Mouse (Mus musculus) liver, postnatal 0 days (tissue): Measurements from ENCODE around the gene Map3k6.

ENCODE experiments used
- CTCF ChIP-seq: sonication (generic); IDR thresholded peaks from 2 replicates; pipeline ENCODE4 v1.5.1; 2016; ENCODE audit warnings: antibody characterized with exemption, low read depth
- EP300 ChIP-seq: IDR thresholded peaks from 2 replicates; pipeline ENCODE4 v1.6.1; 2016; ENCODE audit warnings: antibody characterized with exemption, low read depth, mild to moderate bottlenecking

GRCm38 (mm10) chr4:133286476-133287077 lies 46.0 kb downstream of the Map3k6 start:
- TF ChIP-seq CTCF (no peak), EP300 (no peak)
